Mouse (Mus musculus): ENCODE data around the gene Slc35f4.

- TF ChIP-seq POLR2A (IDR thresholded peaks at IDR 0.05; ENCODE audit: extremely low read depth, insufficient read depth, low read length) (no peak), CTCF (IDR thresholded peaks at IDR 0.05; ENCODE audit: low read depth, low read length) (no peak)
These were observed 192.0 kb downstream of the Slc35f4 start for GRCm38 (mm10) chr14:49333841-49334240.
